Mouse (Mus musculus) forebrain, embryonic 10.5 days (tissue): ENCODE results near the gene Capzb. TPM values are rescaled to one million over a fixed set of nuclear protein-coding genes. Genes with fewer than 3 reads are reported as not detected.
A peak's percentile ranks its signal among the peaks of the same experiment; 100 is the strongest.

Experiments
- DNase-seq: peaks from one replicate; pipeline ENCODE4 v3.0.0-alpha.2; 2017; ENCODE audit warnings: low spot score; ENCODE audit errors: extremely low spot score
- H3K27ac ChIP-seq: fragments of 300-500 bp; sonication (generic); 2 replicates; pipeline ENCODE4 v1.5.1; 2016; ENCODE audit warnings: mild to moderate bottlenecking
- H3K27me3 ChIP-seq: fragments of 300-500 bp; sonication (generic); 2 replicates; pipeline ENCODE4 v1.6.1; 2016; ENCODE audit warnings: mild to moderate bottlenecking; ENCODE audit not compliant: poor library complexity, severe bottlenecking
- H3K36me3 ChIP-seq: fragments of 300-500 bp; sonication (generic); replicated peaks from 2 replicates; pipeline ENCODE4 v1.6.1; 2016; ENCODE audit warnings: mild to moderate bottlenecking, moderate library complexity
- H3K4me1 ChIP-seq: fragments of 300-500 bp; sonication (generic); 2 replicates; pipeline ENCODE4 v1.6.1; 2016
- H3K4me3 ChIP-seq: fragments of 300-500 bp; sonication (generic); 2 replicates; pipeline ENCODE4 v1.5.1; 2016; ENCODE audit warnings: mild to moderate bottlenecking, moderate library complexity
- H3K9me3 ChIP-seq: fragments of 300-500 bp; sonication (generic); 2 replicates; pipeline ENCODE4 v1.6.1; 2016; ENCODE audit warnings: mild to moderate bottlenecking, moderate library complexity
- WGBS: fragments of 180-500 bp; shearing (Covaris S2); methylation state at CpG from one replicate; pipeline ENCODE4 v1.1.7; 2016; 5-methylcytosine and 5-hydroxymethylcytosine counted together
- polyA plus RNA-seq: library from polyadenylated mRNA; unstranded; fragments of >200 nt; fragmentation: Nextera tagmentation; extraction: Ambion mirVana; gene quantifications from 2 replicates; pipeline ENCODE4 v1.2.1, GENCODE M21; 2016

Gene Capzb
- polyA plus RNA-seq, 1 experiment from 2014 or later: 360 TPM

GRCm38 (mm10) chr4:139297566-139297965 is 104.9 kb downstream of the Capzb start:
- Histone ChIP-seq H3K27me3 (no peaks in the 10 kb centered on the region), H3K4me3 (no peak overlapping the region), H3K36me3 (peaks cover 46% of the 10 kb centered on the region), H3K9me3 (no peaks in the 10 kb centered on the region), H3K27ac (no peak overlapping the region), H3K4me1 (peaks cover 4% of the 10 kb centered on the region; the same call in 1 of the 2 replicates)
- DNase-seq: no peak
- 93% methylated on average over 4 of the region's 4 CpGs for WGBS

- H3K27ac ChIP-seq: no peak overlapping the region
- peaks cover 44% of the 10 kb centered on the region for H3K36me3 ChIP-seq
- DNase-seq: no peak
- H3K9me3 ChIP-seq: no peaks in the 10 kb centered on the region
- no peak overlapping the region for H3K4me3 ChIP-seq
- no peaks in the 10 kb centered on the region for H3K27me3 ChIP-seq
- WGBS: 90% methylated on average over 12 of the region's 12 CpGs
- peaks cover 5% of the 10 kb centered on the region; the same call in 1 of the 2 replicates for H3K4me1 ChIP-seq
Measured at GRCm38 (mm10) chr4:139298671-139299366, 106.1 kb downstream of the Capzb start.

- no peak overlapping the region for H3K27ac ChIP-seq
- H3K4me1 ChIP-seq: peaks cover 5% of the 10 kb centered on the region; the same call in 1 of the 2 replicates
- no peaks in the 10 kb centered on the region for H3K9me3 ChIP-seq
- H3K4me3 ChIP-seq: no peak overlapping the region
- no peaks in the 10 kb centered on the region for H3K27me3 ChIP-seq
- DNase-seq: no peak
- WGBS: 90% methylated on average over 8 of the region's 8 CpGs
- H3K36me3 ChIP-seq: peaks cover 62% of the 10 kb centered on the region
Measured at GRCm38 (mm10) chr4:139301780-139302179, 109.1 kb downstream of the Capzb start.

GRCm38 (mm10) chr4:139302241-139302640 is 109.5 kb downstream of the Capzb start:
- WGBS: 61% methylated on average over 5 of the region's 5 CpGs
- peaks cover 62% of the 10 kb centered on the region for H3K36me3 ChIP-seq
- no peak overlapping the region for H3K27ac ChIP-seq
- no peaks in the 10 kb centered on the region for H3K27me3 ChIP-seq
- peaks cover 5% of the 10 kb centered on the region; the same call in 1 of the 2 replicates for H3K4me1 ChIP-seq
- no peak overlapping the region for H3K4me3 ChIP-seq
- DNase-seq: no peak
- H3K9me3 ChIP-seq: no peaks in the 10 kb centered on the region

GRCm38 (mm10) chr4:139305521-139305920 is 112.8 kb downstream of the Capzb start:
- no peak for DNase-seq
- H3K9me3 ChIP-seq: no peaks in the 10 kb centered on the region
- H3K4me3 ChIP-seq: no peak overlapping the region
- 90% methylated on average over 3 of the region's 3 CpGs for WGBS
- H3K36me3 ChIP-seq: peaks cover 38% of the 10 kb centered on the region
- peaks cover 13% of the 10 kb centered on the region for H3K27me3 ChIP-seq
- H3K4me1 ChIP-seq: peaks cover 19% of the 10 kb centered on the region
- no peak overlapping the region for H3K27ac ChIP-seq

GRCm38 (mm10) chr4:139307916-139308315 is 115.2 kb downstream of the Capzb start:
- Histone ChIP-seq H3K4me3 (no peak overlapping the region), H3K4me1 (peaks cover 34% of the 10 kb centered on the region), H3K9me3 (no peaks in the 10 kb centered on the region), H3K27ac (no peak overlapping the region), H3K27me3 (peaks cover 20% of the 10 kb centered on the region), H3K36me3 (peaks cover 19% of the 10 kb centered on the region)
- DNase-seq: no peak
- 91% methylated on average over 5 of the region's 5 CpGs for WGBS

- H3K27me3 ChIP-seq: peaks cover 20% of the 10 kb centered on the region
- 22% methylated on average over 6 of the region's 6 CpGs for WGBS
- H3K9me3 ChIP-seq: no peaks in the 10 kb centered on the region
- H3K27ac ChIP-seq: no peak overlapping the region
- peaks cover 24% of the 10 kb centered on the region for H3K36me3 ChIP-seq
- peak overlapping the region; percentile 95 for H3K4me3 ChIP-seq
- DNase-seq: no peak
- H3K4me1 ChIP-seq: peaks cover 34% of the 10 kb centered on the region
Measured at GRCm38 (mm10) chr4:139309651-139310050, 117.0 kb downstream of the Capzb start.

- H3K4me3 ChIP-seq: peak within 1 kb of the TSS; percentile 95
- peak; percentile 96 for DNase-seq
- peaks cover 20% of the 10 kb centered on the region for H3K27me3 ChIP-seq
- H3K4me1 ChIP-seq: peaks cover 34% of the 10 kb centered on the region
- WGBS: under 1% methylated on average over 63 of the region's 63 CpGs
- H3K27ac ChIP-seq: peak within 1 kb of the TSS; percentile 93
- peaks cover 26% of the 10 kb centered on the region for H3K36me3 ChIP-seq
- no peaks in the 10 kb centered on the region for H3K9me3 ChIP-seq
Measured at GRCm38 (mm10) chr4:139310171-139310898, 117.6 kb downstream of the Capzb start, which contains the start of the genes Pqlc2 and Akr7a5. Gene Pqlc2 (minus strand): TSS chr4:139310708. Gene Akr7a5 (plus strand): TSS chr4:139310744.

- no peaks in the 10 kb centered on the region for H3K9me3 ChIP-seq
- H3K36me3 ChIP-seq: peaks cover 31% of the 10 kb centered on the region
- 1% methylated on average over 53 of the region's 53 CpGs for WGBS
- H3K4me1 ChIP-seq: peaks cover 34% of the 10 kb centered on the region
- H3K27ac ChIP-seq: peak overlapping the region; percentile 93
- no peak for DNase-seq
- peaks cover 20% of the 10 kb centered on the region for H3K27me3 ChIP-seq
- H3K4me3 ChIP-seq: peak overlapping the region; percentile 95
Measured at GRCm38 (mm10) chr4:139310899-139311701, 118.4 kb downstream of the Capzb start.

GRCm38 (mm10) chr4:139311707-139312106 is 119.0 kb downstream of the Capzb start:
- 18% methylated on average over 14 of the region's 14 CpGs for WGBS
- Histone ChIP-seq H3K36me3 (peaks cover 29% of the 10 kb centered on the region), H3K27me3 (peaks cover 20% of the 10 kb centered on the region), H3K4me3 (peak overlapping the region; percentile 95), H3K9me3 (no peaks in the 10 kb centered on the region), H3K4me1 (peaks cover 34% of the 10 kb centered on the region), H3K27ac (peak overlapping the region; percentile 93)
- DNase-seq: no peak

GRCm38 (mm10) chr4:139312632-139313031 is 119.9 kb downstream of the Capzb start:
- H3K4me3 ChIP-seq: no peak overlapping the region
- H3K9me3 ChIP-seq: no peaks in the 10 kb centered on the region
- H3K27ac ChIP-seq: no peak overlapping the region
- peak; percentile 34 for DNase-seq
- peaks cover 20% of the 10 kb centered on the region for H3K27me3 ChIP-seq
- WGBS: 55% methylated on average over 4 of the region's 4 CpGs
- H3K36me3 ChIP-seq: peaks cover 37% of the 10 kb centered on the region
- H3K4me1 ChIP-seq: peaks cover 34% of the 10 kb centered on the region

GRCm38 (mm10) chr4:139318449-139318848 is 125.8 kb downstream of the Capzb start:
- 94% methylated on average over 11 of the region's 11 CpGs for WGBS
- peaks cover 59% of the 10 kb centered on the region for H3K36me3 ChIP-seq

More at GRCm38 (mm10) chr4:139318449-139318848, 125.8 kb downstream of the Capzb start:
- Histone ChIP-seq H3K27me3 (no peaks in the 10 kb centered on the region), H3K9me3 (no peaks in the 10 kb centered on the region), H3K4me3 (no peak overlapping the region), H3K27ac (no peak overlapping the region), H3K4me1 (no peaks in the 10 kb centered on the region)
- no peak for DNase-seq
